Mouse (Mus musculus): ENCODE data around the gene Gm49425.
"Not testable (repeated sequence)": the region's sequence is repeated elsewhere in the genome, so short reads cannot be mapped to it uniquely, and the experiment has no call there.

The Gm49425 gene

GRCm38 (mm10) chr15:101517161-101517560 lies at the start of gene Gm49425:
TSS of gene Gm49425 (minus strand) at chr15:101517261.
- DNase-seq, result not testable (repeated sequence)

DNA sequence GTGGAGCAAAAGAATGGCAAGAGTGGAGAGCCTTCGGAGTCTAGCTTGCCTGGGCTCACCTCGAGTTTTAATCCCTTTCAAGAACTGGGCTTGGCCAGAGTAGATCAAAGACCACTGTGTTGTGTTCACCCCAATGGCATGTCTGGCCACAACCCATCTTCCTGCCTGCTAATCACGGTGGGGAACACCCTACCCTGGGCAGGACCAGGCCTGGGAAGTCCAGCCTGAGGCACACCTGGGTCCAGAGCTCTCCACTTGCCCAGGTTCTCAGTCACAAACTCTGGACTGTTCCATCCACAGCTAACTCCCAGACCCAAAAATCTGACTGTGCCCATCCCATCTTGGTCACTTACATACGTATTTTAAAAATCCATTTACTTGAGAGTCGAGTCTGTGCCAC lies 45.8 kb upstream of the Gm49425 start, which contains the start of gene Krt90:
Gene Krt90 (minus strand): TSS at position 101 of the 400 bp plus-strand sequence.
- no peak for DNase-seq

DNA sequence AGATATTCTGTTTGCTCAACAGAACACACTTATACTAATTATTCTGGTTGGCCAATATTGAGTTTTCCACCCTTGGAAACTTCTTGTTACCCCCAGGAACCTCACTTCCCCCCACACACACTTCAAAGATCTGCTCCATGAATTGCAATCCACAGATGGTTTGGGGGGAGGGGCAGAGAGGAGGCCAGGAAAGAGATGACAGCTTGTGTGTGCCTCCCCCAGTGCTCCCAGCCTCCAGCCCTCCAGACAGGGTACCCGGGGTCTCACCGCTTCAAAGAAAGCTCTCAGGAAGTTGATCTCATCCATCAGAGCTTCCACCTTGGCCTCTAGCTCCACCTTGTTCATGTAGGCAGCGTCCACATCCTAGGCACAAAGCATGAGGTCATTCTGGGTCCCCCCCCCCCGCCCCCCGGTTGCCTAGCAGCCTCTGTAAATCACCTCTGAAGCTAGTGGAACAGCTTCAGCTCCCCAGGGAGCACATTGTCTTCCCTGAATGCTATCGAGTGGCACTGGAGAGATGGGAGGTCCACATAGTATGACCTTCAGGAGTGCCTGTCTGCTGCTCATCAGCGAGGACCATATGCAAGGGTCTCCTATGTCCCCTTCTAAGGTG lies 41.1 kb upstream of the Gm49425 start:
- DNase-seq, result no peak

DNA sequence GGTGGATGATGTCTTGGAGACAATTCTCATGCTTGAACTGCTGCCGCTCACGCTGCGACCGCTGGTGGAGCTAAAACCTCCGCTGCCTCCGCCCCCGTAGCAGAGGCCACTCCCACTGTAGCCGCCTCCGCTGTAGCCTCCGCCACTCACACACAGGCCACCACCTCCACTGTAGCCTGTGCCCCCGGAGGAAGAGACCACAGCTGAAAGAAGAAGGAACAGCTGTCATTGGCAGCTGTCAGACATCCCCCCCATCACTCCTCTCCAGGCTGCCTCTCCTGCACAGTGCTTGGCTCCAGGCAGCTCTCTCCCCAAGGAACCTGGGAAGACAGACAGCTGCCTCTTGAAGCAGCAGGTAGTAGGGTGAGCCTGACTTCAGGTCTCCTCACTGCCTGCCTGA lies 36.1 kb upstream of the Gm49425 start:
- DNase-seq, result no peak

DNA sequence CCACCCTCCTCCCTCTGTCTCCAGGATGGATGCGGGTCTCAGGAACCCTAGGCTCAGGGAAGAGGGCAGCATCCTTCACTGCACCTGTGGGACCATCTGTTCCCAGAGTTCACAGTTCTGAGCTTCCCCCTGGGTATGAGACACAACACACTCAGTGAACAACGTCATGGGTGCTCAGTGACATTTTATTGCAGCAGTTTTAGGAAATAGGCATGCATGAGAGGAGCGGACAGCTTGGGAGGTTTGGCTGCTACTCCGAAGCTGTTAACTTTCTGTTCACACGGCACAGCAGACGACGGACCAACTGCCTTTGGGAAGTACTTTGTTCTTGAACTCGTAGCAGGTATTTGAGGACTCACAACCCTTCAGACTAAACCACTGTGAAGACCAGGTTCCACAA lies 35.1 kb upstream of the Gm49425 start:
- DNase-seq, result no peak

DNA sequence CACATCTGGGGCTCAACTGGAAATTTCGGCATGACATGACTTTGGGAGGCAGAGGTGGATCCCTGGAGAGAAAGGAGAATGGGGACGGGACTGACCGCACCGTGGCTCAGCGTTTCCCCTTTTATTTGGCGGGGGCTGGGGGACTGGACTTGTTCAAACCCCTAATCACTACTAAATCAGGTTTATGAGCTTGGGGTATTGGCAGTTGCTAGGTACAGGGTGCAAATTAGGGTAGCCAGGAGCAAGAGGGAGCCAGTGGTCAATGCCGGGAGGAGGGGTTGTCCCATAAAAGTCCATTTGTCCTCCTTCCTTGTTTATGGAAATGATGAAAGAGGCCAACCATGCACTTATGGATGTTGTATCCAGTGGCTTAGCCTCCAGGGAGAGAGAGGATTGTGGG lies 33.5 kb upstream of the Gm49425 start, which contains the start of gene Krt82:
Gene Krt82 (minus strand): TSS at position 101 of the 400 bp plus-strand sequence.
- DNase-seq, result no peak

GRCm38 (mm10) chr15:101544478-101544877 lies 27.4 kb upstream of the Gm49425 start:
- no peak for DNase-seq

GRCm38 (mm10) chr15:101542543-101542942 lies 25.5 kb upstream of the Gm49425 start:
- DNase-seq, result no peak

- no peak for DNase-seq
Measured at GRCm38 (mm10) chr15:101538580-101538900, 21.5 kb upstream of the Gm49425 start.

GRCm38 (mm10) chr15:101537864-101538579 lies 21.0 kb upstream of the Gm49425 start:
- DNase-seq, result no peak

- no peak for DNase-seq
Measured at GRCm38 (mm10) chr15:101536054-101536850, 19.2 kb upstream of the Gm49425 start.

GRCm38 (mm10) chr15:101532720-101533119 lies 15.7 kb upstream of the Gm49425 start, which contains the start of gene Krt84:
TSS of gene Krt84 (minus strand) at chr15:101532820.
- no peak for DNase-seq

DNA sequence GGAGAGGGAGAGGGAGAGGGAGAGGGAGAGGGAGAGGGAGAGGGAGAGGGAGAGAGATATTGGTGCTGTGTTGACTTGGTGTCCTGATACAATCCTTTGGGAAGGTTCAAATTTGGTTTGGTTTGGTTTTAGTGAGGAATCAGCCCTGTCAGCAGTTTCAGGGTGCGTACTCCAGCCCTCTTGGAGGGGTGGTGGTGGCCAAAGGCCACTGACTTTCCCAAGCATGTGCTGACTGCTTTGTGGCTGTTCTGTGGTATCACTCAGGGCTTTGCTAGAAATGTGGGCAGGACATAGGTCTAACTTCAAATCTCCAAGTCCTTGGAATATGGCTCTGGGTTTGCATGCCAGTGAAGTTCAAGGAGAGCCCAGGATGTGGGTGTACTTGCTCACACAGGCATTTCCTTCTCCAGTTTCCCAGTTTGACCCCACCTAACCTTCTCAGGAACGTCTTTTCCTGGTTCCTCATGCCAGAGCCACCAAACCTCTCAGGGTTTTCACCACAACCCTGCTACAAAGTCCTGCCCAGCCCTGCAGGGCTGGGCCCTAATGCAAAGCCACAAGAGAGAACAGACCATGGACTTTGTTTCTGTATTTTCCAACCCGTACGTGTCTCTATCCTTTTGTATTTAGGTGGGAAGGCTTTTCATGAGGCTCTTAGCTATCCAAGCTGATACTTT lies 5.6 kb upstream of the Gm49425 start:
- DNase-seq, result no peak

DNA sequence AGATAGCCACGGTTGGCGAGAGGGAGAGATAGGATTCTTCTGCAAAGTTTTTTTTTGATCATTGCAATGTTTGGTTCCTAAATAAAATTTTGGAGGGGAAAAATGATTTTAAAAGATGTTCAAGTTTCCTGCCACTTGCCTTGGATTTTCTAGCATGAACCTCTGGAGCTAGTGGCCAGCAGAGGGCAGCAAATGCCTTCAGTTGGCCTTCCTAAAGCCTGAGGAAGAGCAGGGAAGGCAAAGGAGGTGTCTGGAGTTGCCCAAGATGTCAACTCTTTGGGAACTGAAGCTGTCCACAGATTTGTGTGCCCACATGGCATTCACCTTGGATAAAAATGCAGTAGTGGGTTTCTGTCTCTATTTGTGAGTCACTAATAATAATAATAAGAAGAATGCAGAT lies 2.7 kb upstream of the Gm49425 start:
- DNase-seq, result peak; percentile 47

- DNase-seq, result no peak
Measured at GRCm38 (mm10) chr15:101508247-101508646, 8.8 kb downstream of the Gm49425 start.

GRCm38 (mm10) chr15:101506896-101507758 lies 9.9 kb downstream of the Gm49425 start:
- no peak for DNase-seq

DNA sequence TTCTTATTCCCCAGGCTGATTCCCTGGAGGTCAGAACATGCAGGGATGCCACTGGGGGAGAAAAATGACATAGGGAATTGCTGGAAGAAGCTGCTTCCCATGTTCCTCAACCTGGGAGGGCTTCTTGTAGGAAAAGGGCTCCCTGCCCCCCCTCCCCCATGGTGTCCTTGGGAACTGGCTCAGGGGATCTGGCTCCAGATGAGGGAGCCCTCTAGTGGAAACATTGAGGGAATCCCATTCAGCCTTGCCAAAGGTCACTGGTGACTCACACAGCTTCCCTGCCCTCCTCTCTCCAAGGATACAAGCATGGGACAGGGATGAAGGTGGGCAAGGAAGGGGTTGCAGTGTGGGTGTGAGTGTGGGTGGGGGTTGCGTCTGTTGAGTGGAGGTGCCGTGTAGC lies 19.9 kb downstream of the Gm49425 start:
- DNase-seq, result peak; percentile 9

DNA sequence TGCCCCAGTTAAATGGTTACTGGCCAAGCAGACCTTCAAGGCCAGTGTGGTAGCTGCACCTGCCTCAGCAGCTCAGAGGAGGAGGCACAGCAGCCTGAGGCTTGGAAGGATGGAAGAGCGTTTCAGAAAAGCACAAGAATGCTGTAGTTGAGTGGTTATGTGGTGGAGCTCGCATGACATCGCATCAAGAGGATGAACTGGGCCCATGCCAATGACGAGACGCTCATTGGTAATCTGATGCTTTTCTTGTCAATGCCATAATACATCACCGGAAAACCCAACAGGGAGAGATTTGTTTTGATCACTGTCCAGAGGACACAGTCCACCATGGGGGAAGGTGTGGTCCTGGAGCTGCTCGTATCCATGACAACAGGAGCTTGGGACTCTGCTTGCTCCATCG lies 21.8 kb downstream of the Gm49425 start:
- DNase-seq, result no peak

DNA sequence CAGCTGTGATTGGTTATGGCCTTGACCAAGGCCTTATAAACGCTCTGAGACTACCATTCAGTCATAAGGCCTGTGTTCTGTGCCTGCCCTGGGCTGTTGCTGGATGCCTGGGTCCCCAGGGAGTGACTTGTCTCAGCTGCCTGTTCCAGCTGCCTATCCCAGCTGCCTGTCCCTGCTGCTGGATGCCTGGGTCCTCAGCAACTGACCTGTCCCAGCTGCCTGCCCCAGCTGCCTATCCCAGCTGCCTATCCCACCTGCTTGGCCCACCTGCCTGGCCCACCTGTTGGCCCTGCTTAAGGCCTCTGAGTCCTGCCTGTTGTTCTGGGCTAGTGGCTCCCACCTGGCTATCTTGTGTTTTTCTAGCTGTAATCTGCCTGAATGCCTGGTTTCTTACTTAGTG lies 22.9 kb downstream of the Gm49425 start:
- DNase-seq, result no peak

GRCm38 (mm10) chr15:101493713-101494112 lies 23.3 kb downstream of the Gm49425 start:
- DNase-seq, result no peak

GRCm38 (mm10) chr15:101492718-101493117 lies 24.3 kb downstream of the Gm49425 start:
- no peak for DNase-seq

DNA sequence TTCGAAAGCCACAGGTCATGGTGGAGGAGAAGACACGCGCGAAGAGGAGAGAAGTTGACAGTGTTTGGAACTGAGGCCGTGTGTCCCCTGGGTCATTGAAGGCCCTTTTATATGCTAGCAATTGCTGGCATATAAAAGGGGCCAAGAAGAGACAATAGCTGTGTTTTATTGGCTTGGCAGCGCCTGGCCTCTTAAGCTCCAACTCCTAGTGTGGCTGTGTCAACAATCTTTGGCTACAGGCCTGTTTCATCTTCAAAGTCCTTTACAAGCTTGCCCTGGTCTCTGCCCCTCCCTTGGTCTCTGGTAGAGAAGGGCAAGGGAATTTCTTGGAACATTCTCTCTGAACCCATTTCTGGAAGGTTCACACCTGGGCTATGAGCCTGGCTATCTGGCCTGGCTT lies 25.6 kb downstream of the Gm49425 start, which contains the start of gene Krt83:
Gene Krt83 (minus strand): TSS at position 82 of the 400 bp plus-strand sequence.
- DNase-seq, result no peak

Data from cerebellum, adult 9-11 months (tissue).